Mouse (Mus musculus): ENCODE measurements at regions not wholly inside any gene's neighbourhood (a gene's known extent, or its start where the extent isn't known, plus 50 kb on each side); places are given as distances from the start of the nearest gene placed in this dataset.

DNA sequence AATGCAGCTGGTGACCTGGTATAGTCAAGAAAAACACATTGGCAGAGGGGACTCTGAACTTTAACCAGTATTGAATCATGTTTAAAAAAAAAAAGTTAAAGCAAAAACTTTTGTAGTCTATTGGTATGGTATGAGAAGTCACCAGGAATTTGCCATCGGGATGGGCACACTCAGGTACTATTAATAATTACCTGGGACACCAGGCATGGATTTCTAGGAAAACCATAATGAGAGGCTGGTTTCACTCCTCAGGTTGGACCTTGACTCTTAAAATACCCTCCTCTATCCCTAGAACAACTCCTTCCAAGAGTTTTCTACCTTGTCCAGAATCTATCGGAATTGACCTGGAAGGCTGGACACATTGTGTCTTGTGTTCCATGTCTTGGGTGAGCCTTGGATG lies 155.5 kb upstream of the Foxq1 start:
- no peak for DNase-seq (ENCODE audit: low spot score in 2 of 2)

DNA sequence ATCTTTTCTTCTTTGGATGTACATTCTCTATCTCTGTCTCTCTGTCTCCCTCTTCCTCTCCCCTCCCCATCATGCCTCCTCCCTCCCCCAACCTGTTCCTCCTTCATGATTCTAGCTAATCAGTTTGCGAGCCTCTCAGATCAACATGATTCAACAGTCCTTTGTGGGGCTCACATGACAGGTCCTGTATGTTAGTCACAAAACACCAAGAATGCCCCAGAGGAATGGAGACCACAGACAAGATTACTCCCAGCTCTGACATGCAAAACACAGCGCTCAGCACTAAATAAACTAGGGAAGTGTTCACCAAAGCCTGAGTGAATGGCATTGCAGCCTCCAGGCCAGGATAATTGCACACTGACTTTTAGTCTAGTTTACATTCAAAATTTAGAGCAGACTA lies 150.6 kb upstream of the Foxq1 start:
- no peak for DNase-seq (ENCODE audit: low spot score in 2 of 2)

DNA sequence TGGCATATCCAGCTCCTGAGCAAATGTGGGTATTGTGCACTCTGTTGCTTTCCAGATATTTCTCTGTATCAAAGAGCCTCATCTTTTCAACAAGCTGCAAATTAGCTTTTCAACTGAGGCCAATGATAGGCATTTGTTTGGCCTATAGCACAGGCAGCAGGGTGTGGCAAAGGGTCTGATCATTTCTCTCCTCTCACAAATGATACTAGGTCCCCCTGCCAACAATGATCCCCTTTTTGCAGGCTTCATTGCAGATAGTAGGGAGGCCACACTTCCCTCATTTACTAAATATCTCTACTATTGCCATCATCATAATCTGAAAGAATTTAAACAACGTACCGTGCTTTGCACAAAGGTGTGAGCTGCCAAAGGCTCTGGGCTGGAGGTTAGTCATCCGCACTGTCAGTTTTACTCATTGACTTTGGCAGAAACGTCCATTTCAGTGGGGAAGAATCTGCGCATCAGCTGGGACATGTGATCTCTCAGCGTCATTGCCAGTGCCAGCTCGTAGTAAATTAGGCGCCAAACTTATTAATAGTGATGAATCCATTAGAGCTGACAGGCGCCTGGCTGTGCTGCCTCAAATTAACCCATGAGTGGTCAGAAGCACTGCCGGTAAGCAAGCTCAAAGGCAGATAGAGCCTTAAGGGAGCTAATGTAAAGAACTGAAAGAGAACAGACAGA lies 147.4 kb upstream of the Foxq1 start:
- DNase-seq (ENCODE audit: low spot score in 2 of 2): peak in 1 of 2 experiments; percentile 16

DNA sequence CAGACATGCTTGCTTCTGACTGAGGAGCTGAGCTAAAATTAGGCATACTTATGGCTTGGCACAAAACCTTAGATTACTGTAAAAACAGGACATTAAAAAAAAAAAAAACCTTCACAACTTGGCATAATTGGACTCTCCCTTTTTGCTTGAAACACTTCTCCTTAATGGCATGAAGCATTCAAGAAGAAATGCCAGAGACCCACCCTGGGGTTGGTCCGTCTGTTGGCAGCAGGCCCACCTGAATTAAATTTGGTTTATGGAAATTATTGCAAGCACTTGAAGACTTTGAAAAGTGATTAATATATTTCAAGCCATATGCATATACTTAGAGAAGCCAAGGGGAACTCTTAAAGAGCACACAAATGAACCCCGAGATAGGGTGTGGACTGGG lies 146.8 kb upstream of the Foxq1 start:
- no peak for DNase-seq (ENCODE audit: low spot score in 2 of 2)

DNA sequence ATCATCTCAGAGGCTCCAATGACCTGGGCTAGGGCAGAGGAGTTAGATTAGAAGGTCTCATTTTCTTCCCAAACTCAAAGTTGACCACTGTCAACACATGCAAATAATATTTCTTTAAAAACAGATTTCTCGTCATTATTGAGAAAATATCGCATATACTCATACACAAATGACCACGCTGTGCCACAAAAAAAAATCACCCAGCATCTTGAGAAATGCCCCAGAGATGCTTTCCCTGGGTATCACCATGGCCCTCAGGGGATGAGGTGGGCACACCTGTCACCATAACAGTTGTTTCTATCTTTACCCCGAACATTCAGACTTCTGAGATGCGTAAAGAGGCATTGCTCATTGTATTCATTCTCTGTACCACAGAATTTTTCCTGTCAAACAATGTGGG lies 134.4 kb upstream of the Foxq1 start:
- DNase-seq (ENCODE audit: low spot score in 2 of 2): no peak

DNA sequence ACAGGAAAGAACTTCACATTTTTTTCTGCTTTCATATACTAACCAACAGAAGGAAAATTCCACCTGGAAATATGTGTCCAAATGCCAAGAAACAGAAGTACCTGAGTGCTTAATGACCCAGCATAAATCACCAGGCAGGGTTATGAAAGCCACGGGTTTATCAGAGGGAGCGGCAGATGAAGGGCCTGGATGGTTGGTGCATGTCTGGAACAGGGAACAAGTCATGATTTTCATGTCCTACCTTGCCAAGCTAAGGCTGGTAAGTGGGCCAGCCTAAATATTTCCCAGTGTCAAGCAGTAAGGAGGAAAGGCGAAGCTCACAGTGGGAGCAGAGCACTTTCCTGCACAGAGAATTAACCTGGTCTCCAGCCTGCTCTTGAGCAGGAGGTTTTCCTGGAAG lies 132.3 kb upstream of the Foxq1 start:
- no peak for DNase-seq (ENCODE audit: low spot score in 2 of 2)

DNA sequence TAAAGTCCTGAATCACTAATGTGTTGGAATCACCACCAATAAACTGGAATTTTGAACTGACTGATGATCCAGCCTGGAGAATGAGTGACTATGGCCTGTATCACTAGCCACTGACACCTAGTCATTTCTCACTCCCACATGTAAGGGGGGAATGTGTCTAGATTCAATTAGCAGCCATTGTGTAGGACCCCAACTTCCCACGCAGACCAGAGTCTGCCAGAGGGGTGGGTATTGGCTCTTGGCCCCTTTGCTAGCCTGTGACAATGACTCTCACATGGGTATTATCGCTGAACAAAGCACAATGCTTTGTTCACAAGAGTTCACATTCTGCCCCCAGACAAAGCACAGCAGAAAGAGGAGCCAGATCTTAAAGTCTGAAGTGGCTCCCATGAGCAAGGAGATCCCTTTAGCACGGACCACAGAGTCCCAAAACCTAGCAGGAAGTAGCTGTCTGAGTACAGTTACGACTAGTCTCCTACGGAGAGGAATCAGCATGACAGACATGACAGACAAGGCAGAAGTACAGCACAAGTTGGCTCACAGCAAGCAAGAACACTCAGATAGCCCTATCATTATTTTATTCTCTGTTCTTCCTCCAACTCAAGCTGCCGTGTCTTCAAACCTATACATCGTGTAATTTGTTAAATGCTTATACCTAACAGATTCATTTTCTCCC lies 130.0 kb upstream of the Foxq1 start:
- no peak for DNase-seq (ENCODE audit: low spot score in 2 of 2)

DNA sequence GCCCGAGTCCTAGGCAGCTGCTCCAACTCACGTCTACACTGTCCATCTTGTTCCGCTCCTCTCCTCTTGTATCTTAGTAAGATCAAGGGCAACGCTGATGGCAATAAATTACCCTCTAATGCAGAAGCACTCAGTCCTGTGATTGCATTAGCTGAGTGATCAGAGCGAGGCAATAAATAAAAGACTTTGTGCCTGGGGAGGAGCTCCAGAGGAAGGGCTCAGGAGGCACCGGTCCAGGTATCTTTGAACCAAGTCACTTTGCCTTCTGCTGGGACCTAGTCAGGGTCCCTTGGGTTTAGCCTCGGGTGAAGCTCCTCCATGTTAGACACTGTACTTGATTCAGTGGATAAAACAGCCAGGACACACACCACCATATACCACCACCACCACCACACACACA lies 119.5 kb upstream of the Foxq1 start:
- DNase-seq (ENCODE audit: low spot score in 2 of 2): no peak

DNA sequence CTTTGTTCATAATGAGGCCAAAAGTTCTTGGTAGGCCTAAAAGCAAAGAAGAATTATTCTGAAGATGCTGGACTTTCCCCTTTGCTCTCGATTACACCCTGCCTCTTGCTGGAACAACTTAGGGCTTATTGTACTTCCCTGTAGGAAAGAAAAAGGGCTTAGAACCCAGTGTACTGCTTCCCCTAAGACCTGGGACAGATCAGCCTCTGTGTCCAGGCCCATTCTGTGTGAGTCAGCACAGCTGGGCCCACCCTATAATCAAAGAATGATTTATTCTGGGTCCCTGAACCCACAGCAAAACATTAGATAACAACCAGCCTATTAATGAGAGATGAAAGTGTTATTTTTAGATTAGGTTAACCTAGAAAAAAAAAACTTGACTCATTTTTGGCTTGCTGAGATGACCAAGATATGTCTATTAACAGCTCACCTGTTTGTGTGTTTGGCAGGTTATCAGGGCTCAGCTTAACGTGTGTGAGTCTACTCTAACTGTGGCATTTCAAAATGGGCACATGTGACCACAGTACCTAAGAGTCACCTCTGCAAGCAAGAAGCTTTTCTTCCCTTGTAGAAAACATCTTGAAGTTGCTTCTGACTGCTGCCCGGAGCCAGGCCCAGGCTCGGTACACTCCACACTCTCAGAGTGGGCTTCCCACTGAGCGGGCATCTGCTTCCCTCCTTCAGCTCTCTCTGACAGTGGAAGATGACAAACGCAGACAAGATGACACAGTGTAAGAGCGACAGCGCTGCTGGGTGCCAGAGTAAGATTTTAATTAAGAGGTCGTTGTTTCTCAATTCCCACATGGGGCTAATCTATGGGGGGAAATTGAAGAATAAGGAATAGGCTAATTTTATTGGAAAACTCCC lies 115.9 kb upstream of the Foxq1 start:
- DNase-seq (ENCODE audit: low spot score in 2 of 2): no peak

DNA sequence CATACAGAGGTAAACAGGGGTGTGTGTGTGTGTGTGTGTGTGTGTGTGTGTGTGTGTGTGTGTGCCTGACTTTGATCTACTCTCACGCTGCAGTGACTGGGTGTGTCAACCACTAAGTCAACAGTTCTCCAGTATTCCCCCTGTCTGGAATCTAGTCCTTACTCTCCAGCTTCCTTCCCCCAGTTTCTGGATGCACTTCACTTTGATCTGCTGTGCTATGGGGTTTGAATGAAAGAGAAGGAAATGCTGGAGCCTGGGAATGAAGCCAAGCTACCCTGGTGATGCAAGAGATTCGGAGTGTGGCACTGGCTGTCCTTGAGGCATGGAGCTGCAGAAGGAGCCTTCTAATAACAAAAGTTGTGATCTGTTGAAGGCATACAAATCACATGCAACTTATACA lies 97.1 kb upstream of the Foxq1 start:
- DNase-seq (ENCODE audit: low spot score in 2 of 2): peak; percentile 6 to 11

DNA sequence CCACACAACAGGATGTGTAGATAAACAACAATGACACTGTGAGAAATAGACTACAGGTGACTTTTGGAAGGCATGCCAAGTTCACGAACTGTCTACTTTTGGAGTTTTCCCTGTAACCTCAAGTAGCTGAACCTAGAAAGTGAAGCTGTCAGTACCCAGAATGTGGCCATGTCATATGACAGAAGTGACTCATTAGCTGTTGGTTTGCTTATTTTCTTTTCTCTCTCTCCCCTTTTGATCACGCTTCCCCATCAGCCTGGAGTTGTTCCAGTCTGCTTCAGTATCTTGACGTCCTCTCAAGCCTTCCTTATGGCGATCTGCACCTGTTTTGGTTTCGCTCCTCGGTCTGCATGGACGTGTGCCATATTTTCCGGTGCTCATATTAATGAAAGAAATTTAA lies 90.8 kb upstream of the Foxq1 start:
- DNase-seq (ENCODE audit: low spot score in 2 of 2): no peak

DNA sequence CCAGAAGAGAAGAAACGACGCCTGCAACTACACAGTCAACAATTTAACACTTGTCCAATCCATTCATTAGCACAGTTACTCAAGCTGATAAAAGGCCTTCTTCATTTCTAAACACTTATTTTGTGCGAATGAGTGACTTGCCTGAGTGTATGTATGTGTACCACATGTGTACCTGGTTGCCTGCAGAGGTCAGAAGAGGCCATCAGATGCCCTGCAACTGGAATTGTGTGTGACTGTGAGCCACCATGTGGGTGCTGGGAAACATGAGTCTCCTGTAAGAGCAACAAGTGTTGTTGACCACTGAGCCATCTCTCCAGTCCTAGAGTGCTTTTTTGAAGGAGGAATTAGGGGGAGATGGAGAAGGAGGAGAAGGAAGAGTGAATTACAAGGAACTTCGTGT lies 90.2 kb upstream of the Foxq1 start:
- no peak for DNase-seq (ENCODE audit: low spot score in 2 of 2)

DNA sequence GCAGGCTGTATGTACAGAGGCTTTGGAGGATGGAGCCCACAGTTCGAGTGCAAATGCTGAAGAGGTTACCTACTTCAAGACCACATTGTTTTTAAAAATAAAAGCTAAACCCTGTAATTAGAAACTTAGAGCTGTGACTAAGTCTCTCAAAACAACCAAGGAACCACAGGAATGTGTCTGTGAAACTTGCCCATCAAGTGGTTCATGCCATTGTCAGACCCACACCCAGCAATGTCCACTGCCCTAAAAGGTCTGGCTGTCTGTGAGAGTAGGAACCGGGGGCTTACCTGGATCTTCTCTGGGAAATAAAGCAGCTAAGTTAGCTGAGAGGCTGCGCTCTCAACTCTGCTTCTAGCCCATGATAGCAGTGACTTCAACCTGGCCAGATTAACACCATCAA lies 87.8 kb upstream of the Foxq1 start:
- DNase-seq (ENCODE audit: low spot score in 2 of 2): no peak

DNA sequence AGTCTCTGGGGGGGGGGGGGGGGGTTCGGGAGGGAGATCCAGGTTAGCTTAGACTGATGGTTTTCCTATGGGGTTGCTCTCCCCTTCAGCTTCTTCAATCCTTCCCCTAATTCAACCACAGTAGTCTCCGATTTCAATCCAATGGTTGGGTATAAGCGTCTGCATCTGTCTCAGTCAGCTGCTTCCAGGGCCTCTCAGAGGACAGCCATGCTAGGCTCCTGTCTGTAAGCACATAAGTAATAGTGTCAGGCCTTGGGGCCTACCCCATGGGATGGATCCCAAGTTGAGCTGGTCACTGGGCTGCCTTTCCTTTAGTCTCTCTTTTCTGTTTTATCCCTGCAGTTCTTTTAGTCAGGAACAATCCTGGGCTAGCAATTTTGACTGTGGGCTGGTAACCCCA lies 87.0 kb upstream of the Foxq1 start:
- no peak for DNase-seq (ENCODE audit: low spot score in 2 of 2)

DNA sequence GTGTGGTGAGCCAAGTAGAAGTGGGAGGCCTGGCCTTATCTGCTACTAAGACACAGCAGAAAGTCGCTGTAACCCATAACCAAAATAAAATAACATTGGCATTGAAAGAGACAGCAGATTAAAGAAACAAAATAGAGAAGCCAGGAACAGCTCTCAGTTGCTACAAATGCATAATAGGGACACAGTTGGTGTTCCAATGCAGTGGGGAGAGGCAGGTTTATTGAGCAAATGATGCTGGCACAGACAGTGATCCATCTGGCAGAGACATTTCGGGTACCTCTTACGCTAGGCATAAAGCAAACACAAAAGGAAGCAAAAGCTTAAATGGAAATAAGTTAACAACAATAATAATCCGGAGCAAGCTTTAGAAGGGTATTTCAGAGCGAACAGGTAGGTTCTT lies 83.6 kb upstream of the Foxq1 start:
- DNase-seq (ENCODE audit: low spot score in 2 of 2): no peak

DNA sequence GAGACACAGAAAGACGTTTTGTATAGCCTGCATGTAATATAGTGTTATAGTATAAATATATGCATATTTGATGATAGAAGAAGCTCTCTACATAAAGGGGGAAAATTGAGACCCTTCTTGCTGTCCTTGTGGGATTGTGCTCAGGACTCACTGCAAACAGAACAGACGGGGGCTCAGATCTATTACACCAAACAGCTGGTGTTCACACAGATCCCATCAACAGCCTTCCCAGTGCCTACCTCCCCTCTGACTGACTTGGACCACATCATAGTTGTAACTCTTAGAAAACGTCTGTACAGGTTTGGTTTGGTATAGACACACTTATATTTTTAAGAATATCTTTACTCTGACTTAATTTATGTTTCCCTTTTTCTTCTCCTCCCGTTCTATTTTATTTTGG lies 83.1 kb upstream of the Foxq1 start:
- no peak for DNase-seq (ENCODE audit: low spot score in 2 of 2)

DNA sequence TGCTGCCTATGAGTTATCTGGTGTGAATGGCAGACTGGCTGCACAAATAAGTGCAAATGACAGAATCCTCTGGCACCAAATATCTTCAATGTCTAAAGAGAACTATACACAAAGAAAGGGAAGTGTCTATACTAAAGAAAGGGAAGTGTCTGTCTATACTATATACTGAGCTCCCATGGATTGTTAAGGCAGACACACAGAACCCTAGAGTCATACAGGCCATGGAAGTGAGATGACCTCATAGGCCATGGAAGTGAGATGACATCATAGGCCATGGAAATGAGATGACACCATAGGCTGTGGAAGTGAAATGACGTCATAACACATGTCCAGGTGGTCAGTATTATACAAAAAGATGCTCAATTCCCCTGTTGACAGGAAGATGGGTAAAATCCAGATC lies 82.7 kb upstream of the Foxq1 start:
- no peak for DNase-seq (ENCODE audit: low spot score in 2 of 2)

DNA sequence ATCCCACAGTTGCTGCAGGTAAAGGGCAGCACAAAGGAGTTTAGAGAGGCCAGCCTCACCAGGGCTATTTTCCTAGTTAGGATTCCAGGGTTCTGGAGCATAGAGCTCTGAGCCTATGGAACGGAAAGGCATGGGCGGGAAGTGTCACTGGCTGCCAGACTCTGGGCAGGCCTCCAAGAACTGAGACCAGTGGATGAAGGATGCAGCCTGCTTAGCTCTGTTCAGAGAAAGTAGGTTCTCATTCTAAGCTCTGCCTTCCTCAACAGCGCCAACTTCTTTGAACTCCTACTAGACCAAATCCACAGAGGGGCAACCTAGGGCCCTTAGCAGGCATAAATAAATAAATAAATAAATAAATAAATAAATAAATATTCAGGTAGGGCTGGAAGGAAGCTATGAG lies 80.1 kb upstream of the Foxq1 start:
- peak; percentile 8 to 11 for DNase-seq (ENCODE audit: low spot score in 2 of 2)

DNA sequence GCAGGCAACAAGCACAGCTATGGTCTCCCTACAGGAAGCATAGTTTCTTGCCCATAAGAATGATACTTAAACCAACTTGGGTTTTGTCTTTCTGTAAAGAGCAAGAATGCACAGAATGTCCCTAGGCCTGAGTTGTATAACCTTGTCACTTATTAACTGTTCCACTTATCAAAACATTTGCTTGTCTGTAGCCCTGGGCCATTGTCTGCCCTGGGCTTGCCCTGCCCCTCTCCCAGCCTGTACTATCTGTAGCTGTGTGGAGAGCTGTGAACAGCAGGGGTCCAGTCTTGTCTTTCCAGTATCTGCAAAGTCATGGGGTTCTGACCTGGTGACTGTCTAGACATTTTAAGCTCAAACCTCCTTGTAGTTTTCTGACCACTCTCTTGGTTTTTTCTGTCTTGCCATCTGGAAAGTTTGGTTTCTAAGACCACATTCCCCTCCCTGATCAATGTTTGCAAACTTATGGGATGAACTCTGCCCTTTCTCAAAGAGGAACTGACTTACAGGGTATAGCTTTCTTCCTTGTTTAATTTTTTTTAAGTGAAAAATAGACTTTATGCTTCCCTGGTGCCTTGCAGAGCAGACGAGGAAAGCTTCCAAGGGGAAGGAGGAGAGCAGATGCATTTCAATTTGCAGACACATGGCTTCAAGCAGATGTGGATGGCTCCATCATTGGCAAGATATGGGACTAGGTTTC lies 78.6 kb upstream of the Foxq1 start:
- DNase-seq (ENCODE audit: low spot score in 2 of 2): no peak

DNA sequence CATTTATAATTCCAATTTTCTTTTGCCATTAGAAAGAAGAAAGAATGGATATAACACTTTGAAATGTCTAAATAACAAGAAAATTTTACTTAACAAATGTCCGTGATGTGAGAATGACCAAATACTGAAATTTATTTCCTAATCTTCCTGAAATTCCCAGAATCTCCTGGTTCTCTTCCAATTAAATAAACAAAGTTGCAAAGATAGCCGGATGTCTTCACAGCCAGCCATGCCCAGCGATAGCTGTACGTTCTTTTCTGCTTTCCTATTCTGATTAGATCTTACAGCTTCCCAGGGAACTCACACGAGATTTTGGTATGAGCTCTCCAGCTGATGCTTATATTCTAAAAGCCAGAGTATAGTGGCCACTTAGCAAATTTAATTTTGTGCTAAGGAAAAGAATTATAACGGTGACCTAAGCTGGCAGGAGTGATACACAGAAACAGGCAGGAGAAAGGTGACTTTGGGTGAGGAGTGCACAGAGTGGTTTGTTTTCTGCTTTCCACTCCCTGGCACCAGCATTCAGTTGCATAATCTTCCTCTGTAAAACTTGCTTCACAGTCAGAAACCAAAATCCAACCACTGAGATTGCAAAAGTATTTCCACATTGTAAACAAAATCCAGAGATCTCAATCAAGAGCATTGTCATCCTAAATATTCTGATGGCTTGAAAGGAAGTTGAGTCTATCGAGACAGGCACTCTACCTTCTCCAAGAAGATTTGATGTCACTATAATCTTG lies 74.7 kb upstream of the Foxq1 start:
- no peak for DNase-seq (ENCODE audit: low spot score in 2 of 2)

DNA sequence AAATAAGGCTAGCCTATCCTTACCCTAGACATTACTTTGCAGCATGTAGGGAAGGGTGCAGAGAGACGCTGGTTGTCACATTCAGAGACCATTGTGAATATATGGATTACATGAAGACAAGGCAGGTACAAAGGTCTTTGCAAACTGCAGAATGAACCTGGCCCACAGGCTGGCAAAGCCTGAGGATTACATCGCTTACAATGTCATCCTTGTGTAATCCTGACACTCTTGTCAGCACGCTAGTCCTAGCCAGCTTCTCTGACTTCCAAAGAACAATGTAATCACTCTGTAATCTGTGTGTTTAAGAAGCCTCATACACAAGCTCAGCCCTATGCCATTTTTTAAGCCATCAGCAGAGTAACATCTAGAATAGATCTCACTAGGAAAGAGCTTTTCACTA lies 69.6 kb upstream of the Foxq1 start:
- no peak for DNase-seq (ENCODE audit: low spot score in 2 of 2)

DNA sequence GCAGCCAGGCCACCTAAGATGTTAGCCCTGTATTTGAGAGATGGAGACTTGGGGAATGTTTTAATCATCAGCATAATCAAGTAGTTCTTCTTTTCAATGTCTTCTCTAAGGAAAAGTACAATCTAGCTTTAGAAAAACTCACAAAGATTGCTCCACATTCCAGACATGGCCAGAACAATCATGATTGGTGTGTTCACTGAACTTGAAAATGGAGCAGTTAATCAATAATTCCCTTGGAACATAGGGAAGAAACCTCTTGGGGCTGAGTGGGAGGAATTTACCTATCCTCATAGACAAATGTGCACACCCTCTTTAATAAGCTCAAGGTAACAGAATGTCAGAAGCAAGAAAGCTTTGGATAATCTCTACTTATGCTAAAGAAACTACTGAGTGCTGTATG lies 67.7 kb upstream of the Foxq1 start:
- no peak for DNase-seq (ENCODE audit: low spot score in 2 of 2)
